Mouse (Mus musculus) brain, adult 2 months (tissue): Measurements from ENCODE around the gene Ppm1h.
"Not testable (repeated sequence)": the region's sequence is repeated elsewhere in the genome, so short reads cannot be mapped to it uniquely, and the experiment has no call there.

Experiments
- DNase-seq: peaks from one replicate; pipeline ENCODE4 v3.0.0; 2011; ENCODE audit warnings: low read depth, low spot score

Ppm1h gene

DNA sequence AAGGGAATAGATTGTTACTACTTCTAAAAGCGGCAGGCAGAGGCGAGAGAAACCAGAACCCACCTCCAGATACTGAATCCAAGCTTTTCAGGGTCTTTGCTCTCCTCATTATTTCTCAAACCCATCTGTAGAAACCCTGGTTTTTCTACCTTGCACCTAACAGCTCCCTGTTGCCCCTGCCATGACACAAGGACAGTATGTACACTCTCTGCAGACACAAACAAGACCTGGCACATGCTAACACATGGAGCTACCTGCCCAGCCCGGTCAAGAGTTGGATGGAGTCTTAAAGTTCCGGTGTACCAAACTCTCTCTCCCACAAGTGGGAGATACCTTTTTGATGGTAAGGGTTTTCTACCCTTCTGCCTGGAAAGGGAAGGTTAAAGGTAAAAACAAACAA lies 252.0 kb downstream of the Ppm1h start:
- DNase-seq, result no peak

DNA sequence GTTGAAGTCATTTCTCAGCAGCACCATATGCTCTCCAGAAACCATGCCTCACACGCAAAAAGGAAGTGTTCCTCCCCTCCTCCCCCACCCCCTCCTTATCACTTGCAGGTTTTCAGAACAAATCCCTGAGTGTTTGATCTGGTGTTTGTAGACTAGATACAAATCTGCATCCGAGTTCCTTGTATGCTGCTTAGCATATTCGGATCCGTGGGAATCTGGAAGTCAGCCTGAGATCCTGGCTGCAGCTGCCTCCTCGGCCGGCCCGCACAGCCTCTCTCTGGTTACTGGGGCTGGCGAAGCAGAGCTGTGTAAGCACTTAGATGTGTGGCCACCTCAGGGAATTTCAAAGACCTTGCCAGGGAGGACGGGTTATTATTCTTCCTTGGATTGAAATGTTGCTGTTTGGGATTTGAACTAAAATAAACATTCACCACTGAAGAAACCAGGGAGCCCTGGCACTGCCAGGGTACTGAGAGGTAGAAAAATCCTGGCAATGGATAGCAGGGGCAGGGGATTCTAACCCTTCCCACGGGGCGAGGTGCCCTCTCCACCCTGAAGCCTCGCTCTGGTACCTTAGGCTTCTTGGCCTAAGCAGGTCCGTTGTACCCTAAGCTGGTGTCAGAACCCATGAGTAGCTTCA lies 252.8 kb downstream of the Ppm1h start:
- peak; percentile 89 for DNase-seq

DNA sequence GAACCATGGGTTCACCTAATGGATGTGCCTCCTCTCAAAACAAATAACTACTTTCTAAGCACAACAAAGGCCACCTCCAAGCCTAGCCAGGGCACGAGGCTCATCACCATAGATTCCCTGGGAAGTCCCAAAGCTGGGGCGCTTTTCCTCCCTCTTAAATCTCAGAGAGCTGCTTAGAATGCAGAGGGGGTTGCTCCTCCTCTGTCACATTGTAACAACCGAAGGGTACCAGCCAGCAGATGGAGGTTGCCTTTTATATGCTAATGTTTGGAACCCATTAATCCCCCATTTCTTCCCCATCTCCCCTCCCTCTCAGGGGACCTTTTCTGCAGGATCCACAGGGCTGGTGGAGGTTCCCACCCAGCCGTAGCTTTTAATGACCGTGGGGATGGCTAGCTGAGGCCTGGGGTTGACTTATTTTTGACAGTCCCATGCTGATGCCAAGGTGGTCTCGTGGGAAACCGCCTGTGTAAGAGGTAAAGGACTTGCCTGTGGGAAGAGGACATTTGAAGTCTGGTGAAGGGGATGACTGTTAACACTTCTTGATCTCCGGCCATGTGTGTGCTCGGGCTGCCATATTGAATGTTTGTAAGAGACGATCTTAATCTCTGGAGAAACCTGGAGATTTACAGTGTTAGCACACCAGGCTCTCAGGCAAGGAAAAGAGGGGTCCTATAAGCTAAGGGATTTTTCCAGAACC lies 253.4 kb downstream of the Ppm1h start:
- no peak for DNase-seq

DNA sequence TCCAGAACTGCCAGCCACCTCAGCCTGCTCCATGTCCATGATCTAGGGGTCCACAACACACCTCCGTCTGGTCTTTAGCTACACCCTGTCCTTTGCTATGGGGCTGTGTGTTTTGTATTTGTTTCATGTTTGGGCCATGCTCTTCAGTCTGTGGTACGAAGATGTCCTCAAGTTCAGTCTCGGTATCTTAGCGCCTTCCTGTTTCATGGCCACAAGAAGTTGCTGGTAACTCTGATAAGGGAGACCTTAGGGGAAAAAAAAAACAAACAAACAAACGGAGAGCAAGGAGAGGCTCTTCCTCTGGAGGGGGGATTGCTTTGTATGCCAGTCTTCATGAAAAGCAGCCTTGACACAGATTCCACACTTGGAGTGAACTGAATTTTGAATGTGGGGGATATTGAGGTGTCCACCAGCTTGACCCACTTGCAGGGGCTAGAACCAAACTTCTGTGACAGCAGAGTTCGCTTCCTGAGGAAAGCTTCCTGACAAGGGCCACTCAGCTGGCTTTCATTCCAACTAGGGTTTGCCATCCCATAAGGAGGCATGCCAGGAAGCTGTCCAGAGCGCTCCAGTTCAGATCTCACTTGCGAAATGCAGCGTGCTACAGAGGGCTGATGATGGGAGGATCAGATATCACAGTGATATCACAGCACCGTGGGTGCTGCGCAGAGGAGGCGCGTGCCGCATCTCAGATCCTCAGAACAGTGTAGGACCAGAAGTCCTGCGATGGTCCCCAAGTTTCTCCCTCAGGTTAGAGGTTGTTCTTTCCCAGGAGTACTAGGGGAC lies 254.7 kb downstream of the Ppm1h start:
- no peak for DNase-seq

DNA sequence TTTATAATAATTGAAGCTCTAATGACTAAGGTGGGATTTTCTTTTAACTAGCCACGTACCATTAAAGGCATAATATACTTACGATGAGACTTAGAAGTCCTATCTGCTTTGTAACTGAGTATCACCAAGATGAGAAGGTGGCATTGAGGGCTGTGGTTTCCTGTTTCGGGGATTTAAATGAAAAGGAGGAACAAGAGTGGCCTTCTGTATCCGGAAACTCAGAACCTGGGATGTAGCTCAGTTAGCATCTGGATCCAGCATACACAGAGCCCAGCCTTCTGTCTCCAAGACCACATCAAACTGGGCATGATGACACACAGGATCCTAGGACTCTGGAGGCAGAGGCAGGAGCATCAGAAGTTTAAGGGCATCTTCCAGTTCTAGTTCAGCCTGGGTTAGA lies 256.8 kb downstream of the Ppm1h start:
- not testable (repeated sequence) for DNase-seq

DNA sequence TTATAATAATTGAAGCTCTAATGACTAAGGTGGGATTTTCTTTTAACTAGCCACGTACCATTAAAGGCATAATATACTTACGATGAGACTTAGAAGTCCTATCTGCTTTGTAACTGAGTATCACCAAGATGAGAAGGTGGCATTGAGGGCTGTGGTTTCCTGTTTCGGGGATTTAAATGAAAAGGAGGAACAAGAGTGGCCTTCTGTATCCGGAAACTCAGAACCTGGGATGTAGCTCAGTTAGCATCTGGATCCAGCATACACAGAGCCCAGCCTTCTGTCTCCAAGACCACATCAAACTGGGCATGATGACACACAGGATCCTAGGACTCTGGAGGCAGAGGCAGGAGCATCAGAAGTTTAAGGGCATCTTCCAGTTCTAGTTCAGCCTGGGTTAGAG lies 258.8 kb downstream of the Ppm1h start:
- DNase-seq, result not testable (repeated sequence)

DNA sequence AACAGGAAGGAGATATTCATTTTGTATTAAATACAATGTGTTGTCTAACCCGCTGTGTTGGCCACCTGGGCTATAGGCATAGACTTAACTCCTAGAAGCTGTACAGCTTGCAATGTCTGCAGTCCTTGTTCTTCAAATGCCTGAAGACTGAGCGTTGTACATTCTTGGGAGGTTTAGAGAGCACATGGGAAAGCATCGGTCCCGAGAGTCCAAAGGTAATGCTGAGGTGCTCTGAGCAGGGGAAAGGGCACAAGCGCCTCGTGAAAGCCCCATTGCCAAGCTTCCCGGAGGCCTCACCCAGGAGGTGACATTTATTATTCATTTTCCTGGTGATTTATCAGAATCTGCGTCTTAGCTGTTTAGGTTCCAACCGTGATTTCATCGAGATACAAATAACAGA lies 261.0 kb downstream of the Ppm1h start:
- no peak for DNase-seq

DNA sequence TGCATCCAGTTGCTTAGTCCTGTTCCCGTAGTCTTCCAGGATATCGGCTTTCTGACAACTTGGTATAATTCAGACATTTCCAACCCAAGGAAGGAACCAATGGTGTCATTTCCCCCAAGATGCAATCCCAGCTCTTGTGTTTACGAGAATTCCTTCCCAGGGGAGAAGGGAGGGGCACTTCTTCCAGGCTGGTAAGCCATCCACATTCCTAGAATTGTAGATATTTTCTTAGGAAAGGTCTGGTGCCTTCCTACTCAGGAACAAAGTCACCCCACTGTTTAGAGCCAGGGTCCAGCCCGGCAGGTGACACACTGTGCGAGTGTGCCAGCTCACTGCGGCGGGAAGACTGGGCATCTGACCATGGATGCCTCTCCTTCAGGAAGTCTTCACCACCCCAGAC lies 264.2 kb downstream of the Ppm1h start:
- no peak for DNase-seq

DNA sequence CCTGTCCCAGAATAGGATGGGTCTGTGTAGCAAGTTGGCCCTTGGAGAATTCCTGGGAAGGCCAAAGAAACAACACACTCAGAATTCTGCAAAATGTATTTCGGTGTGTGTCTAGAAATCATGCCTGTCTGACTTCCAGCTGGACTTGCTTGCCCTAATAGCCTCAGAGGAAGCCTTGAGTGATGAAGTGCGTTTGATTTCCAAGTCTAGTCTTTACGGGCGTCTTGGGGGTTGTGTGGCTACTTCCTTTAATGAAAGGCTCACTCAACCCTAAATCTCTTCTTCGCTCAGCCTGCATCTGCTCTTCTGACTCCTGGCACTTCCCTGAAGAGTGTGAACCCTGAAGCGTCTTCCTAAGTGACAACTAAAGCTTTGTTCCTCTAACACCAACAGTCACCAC lies 265.3 kb downstream of the Ppm1h start:
- DNase-seq, result no peak

DNA sequence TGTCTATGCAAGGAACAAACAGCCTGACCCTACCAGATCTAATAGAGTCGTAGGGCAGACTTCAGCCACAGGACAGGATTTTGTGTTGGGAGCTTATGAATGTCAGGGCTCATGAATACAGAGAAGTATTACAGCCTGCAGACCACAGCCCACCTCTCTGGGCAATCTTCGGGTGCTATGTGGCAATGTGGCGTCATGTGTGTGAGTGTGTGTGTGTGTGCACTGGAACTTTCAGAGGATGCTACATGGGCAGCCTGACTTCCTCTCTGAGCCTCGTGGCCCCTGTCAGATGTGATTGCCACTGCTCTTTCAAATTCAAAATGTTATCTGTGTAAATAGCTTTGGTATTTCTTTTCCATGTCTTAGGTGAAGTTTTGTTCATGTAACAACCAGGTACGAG lies 266.3 kb downstream of the Ppm1h start:
- DNase-seq, result no peak

DNA sequence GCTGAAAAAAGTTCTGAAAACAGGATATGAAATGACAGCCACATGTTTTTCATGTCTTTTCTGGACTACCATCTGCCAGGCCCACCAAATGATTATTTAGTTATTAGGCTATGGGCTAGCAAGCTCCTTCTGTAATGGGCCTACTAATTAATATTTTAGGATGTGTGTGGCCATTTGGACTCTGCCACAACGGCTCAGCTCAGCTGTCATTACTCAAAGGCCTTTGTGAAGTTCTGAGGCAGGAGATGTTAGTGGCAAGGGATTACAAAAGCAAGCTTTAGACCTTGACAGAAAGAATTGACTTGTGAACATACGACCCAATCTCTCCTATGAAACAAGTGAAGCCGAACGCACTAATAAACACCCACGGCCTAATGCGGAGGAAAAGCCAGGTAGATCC lies 272.4 kb downstream of the Ppm1h start:
- DNase-seq, result no peak

DNA sequence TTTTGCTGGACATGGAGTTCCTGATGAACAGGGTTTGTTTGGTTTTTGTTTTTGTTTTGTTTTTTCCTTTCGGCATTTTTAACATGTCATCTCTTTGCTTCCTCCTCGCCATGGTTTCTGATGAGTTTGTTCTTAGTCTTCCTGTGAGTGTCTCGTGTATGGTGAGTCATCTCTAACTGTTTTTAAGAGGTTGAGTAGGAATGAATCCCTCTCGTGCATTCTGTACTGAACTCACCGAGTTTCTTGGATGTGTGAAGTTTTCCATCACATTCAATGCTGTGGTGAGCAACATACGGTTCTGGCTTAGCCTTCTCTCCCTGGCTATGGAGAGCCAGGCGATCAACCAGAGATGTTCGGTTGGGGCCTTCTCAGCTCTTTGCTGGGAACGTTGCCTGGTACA lies 275.0 kb downstream of the Ppm1h start:
- peak; percentile 49 for DNase-seq

DNA sequence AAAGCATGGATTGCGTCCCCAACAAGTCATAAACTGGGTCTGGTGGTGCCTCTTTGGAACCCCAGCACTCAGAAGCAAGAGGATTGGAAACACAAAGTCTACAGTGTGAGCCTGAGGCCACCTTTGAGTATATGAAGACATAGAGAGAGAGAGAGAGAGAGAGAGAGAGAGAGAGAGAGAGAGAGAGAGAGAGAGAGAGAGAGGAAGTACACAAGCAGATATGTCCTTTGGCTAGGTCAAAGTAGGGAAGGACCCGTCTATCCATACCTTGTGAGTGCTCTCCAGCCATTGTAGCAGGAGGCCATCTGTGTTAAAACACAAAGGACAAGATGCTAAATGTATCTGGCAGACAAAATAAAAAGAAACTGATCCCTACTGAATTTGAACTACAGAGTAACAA lies 279.4 kb downstream of the Ppm1h start:
- no peak for DNase-seq

DNA sequence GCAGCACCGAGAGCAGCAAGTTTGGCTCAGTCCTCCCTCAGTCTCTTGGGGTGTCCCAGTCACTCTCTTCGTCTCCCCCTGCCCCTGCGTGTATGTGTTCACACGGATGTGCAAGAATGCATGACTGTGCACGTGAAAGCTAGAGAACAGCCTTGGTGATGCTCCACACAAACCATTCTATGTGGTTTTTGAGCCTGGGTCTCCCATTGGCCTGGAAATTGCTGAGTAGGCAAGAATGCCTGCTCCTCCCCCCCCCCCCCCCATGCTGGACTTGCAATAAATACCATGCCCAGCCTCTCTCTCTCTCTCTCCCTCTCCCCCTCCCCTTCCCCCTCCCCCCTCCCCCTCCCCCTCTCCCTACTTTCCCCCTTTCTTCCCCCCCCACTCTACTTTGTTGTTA lies 280.1 kb downstream of the Ppm1h start:
- no peak for DNase-seq

DNA sequence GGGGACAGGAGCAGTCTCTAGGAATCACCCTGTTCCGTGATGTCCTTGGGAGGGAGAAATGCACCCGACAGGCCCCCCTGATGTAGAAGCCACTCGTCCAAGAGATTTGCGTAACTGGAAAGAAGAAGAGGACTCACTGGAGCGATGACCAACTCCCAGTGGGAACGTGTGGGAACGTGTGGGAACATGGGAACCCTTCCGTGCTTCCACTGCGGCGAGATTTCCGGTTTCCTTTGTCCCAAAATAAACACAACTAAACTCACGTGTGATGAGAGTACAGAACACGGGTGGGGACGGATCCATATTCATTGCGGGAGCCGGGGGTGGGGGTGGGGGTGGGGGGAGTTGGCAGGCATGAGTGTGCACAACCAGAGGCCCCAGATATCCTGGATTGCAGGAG lies 281.7 kb downstream of the Ppm1h start:
- DNase-seq, result peak; percentile 41

DNA sequence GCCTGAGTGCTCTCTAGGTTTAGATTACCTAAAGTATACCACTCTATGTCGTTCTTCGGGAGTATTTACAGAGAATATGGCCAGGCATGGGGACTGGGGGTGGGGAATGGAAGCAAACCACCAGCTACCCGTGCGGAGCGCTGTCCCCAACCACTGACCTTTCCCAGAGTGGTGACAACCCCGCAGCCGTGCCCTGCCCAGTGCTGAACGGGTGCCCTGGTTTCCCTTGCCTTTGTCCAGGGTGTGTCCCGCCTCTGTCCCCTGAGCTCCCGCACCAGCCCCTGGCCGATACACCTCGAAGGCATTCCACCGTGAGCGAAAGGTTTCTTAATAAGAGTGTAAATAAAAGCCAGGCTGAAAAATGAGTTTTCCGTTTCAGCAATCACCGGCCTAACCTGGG lies 282.2 kb downstream of the Ppm1h start:
- no peak for DNase-seq

DNA sequence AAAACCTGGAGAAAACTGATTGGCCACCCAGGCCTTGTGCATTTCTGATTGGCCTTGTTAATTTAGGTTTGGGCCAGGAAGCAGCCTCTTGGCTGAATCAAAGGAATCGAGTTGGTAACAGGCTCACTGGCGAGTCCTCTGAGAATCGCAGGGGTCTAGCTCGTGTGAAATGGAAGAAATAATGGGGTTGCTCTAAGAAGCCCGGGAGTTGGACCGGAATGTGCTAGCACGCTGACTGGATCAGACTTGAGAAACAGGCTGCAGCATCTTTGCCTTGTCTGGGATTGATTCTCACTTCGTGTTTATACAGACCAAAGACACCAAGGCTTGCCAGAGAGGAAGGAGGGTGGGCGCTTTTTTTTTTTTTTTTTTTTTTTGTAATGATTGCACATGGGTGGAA lies 282.9 kb downstream of the Ppm1h start:
- no peak for DNase-seq

DNA sequence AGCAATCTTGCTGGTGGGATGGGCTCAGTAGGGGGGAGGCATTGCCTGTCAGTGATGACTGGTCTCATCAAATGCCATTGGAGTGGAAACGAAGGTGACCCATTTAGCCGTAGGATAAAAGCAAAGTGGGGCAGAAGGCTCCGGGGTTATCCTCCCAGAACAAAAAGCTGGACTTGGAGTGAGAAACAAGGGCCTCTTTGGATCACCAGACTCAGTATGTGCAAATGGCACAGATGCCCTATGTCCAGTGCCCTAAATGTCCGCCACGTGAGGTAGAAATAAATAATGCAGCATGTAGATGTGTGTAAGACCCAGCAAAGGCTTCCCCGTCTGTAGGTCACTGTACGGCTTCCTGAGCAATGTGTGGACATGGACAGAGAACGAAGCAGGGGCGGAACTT lies 284.1 kb downstream of the Ppm1h start:
- no peak for DNase-seq

DNA sequence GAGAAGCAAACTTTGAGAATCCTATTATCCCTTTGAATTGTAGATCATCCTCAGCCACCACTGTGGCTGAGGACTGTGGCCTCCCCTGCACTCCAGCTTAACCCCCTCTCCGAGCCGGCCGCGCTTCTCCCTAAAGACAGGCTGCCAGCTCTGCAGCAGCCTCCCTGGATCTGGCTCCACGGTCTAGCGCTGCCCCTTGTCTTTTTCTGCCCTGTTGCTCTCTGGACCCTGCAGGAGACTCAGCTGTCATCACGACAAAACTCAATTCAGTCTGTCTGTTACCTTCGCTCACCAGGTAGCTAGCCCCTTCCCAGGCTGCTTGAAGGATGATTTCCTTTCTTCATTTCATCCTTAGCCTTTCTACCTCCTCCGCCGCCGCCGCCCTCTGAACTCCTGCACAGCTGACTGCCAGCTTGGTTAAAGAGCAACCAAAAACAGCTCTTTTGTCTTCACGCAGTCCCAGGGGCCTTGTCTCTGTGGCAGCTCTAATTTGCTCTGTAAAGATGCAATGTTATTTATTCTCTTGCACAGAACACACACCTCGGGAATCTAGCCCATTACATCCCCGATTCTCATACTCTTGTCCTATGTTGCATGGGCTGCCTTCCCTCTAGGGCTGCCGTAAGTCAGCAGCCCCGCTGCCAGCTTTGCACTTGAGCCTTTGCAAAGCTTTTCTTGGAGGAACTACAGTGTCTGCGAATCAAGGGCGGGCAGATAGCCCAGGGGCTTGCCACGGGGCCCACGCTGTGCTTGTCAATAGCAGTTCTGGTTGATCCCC lies 285.1 kb downstream of the Ppm1h start:
- peak; percentile 49 for DNase-seq

DNA sequence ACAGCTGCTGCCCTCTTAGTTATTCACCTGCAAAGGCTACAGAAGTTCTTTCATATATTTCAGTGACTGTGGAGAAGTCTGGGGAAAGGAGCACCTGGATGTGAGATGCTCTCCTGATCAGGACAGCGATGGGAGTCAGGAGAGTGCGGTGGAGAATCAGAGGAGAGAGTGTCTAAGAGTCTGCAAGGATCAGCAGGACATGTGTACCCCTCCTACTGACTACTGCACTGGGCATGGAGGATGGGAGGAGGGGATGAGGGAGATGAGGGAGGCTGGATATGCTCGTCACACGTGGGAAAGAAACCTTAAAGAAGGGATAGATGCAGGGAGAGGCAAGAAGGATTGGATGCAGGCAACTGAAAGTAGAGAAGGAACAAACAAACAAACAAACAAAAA lies 285.7 kb downstream of the Ppm1h start:
- DNase-seq, result no peak

DNA sequence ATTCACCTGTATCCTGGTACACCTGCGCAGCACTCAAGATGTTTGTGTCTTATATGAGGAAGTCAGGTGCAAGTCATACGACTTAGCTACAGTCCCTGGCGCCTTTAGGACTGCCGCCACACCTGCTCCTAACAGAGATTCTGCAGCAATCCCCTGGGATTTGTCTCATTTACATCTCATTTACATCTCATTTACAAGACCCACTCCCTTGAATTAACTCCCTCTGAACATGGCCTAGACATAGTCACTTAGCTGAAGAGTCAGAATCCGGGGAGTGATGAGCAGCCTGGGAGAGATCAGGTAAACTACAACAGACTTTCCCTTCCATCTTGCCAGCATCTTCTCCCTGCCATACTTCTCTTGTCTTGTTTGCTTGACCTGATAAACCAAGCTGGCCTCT lies 287.1 kb downstream of the Ppm1h start:
- not testable (repeated sequence) for DNase-seq

DNA sequence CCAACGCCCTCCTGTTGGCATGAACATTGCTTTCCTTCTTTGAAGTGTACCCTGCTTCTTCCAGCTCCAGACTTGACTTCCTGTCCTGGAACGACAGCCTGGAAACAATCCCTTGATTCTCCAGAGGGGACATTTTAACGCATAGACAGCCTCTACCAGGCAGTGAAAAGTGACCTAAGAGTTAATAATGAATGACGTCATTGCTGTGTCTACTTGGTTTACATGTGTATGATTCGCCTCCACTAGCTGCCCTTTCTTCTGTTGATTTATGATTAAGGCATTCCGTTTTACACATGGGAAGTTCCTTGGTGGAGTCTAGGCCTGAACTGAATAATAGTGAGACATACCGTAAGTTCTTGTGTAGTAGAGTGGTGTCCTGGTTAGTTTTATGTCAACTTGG lies 287.9 kb downstream of the Ppm1h start:
- DNase-seq, result no peak
